Mouse (Mus musculus) midbrain, postnatal 0 days (tissue): Measurements from ENCODE around the gene Grip1. TPM values are rescaled to one million over a fixed set of nuclear protein-coding genes. Genes with fewer than 3 reads are reported as not detected.

Source experiments
- ATAC-seq: fragments of 200-750 bp; cut with Nextera tagmentation; 2 replicates; pipeline ENCODE4 v1.8.0; 2017; ENCODE audit warnings: moderate number of reproducible peaks, mild to moderate bottlenecking, moderate TSS enrichment, moderate library complexity; ENCODE audit not compliant: low FRiP score
- DNase-seq: peaks from one replicate; pipeline ENCODE4 v3.0.0-alpha.2; 2015; ENCODE audit warnings: low spot score
- H3K27ac ChIP-seq: fragments of 300-500 bp; sonication (generic); 2 replicates; pipeline ENCODE4 v1.5.1; 2014; ENCODE audit warnings: low read depth, mild to moderate bottlenecking, low read length, mixed read lengths
- H3K27me3 ChIP-seq: fragments of 300-500 bp; sonication (generic); 2 replicates; pipeline ENCODE4 v1.6.1; 2014; ENCODE audit warnings: low read length, control low read depth, mixed read lengths; ENCODE audit not compliant: insufficient read depth
- H3K36me3 ChIP-seq: fragments of 300-500 bp; sonication (generic); 2 replicates; pipeline ENCODE4 v1.6.1; 2014; ENCODE audit warnings: low read length, control low read depth, mixed read lengths; ENCODE audit not compliant: insufficient read depth
- H3K4me1 ChIP-seq: fragments of 300-500 bp; sonication (generic); 2 replicates; pipeline ENCODE4 v1.6.1; 2014; ENCODE audit warnings: mild to moderate bottlenecking, control low read depth, antibody characterized with exemption, low read length, mixed read lengths; ENCODE audit not compliant: insufficient read depth
- H3K4me2 ChIP-seq: fragments of 300-500 bp; sonication (generic); 2 replicates; pipeline ENCODE4 v1.6.1; 2014; ENCODE audit warnings: low read depth, mild to moderate bottlenecking, low read length, mixed read lengths; ENCODE audit not compliant: poor library complexity, severe bottlenecking
- H3K4me3 ChIP-seq: fragments of 300-500 bp; sonication (generic); 2 replicates; pipeline ENCODE4 v1.5.1; 2014; ENCODE audit warnings: low read depth, mild to moderate bottlenecking, low read length, moderate library complexity
- H3K9ac ChIP-seq: fragments of 300-500 bp; sonication (generic); replicated peaks from 2 replicates; pipeline ENCODE4 v1.6.1; 2014; ENCODE audit warnings: mild to moderate bottlenecking, low read length, moderate library complexity, mixed read lengths; ENCODE audit not compliant: poor library complexity, severe bottlenecking
- H3K9me3 ChIP-seq: fragments of 300-500 bp; sonication (generic); 2 replicates; pipeline ENCODE4 v1.6.1; 2016; ENCODE audit warnings: low read length, control low read depth
- CTCF ChIP-seq: IDR thresholded peaks from 2 replicates; pipeline ENCODE4 v1.5.1; 2016; ENCODE audit warnings: antibody characterized with exemption, mild to moderate bottlenecking
- WGBS: fragments of 180-500 bp; shearing (Covaris S2); extraction: QIAGEN DNeasy Blood & Tissue Kit; methylation state at CpG from one replicate; pipeline ENCODE4 v1.1.7; 2014; 5-methylcytosine and 5-hydroxymethylcytosine counted together
- polyA plus RNA-seq: library from polyadenylated mRNA; unstranded; fragments of >200 nt; fragmentation: Nextera tagmentation; extraction: Ambion mirVana; gene quantifications from 2 replicates; pipeline ENCODE4 v1.2.1, GENCODE M21; 2015
- total RNA-seq: library from RNA; depleted of rRNA; stranded (reverse); fragments of >200 nt; gene quantifications from 2 replicates; pipeline ENCODE4 v1.2.3, GENCODE M21; 2014

Gene Grip1
- total and polyA plus RNA-seq, 2 experiments from 2014 or later: 14.6 to 35.4 TPM

DNA sequence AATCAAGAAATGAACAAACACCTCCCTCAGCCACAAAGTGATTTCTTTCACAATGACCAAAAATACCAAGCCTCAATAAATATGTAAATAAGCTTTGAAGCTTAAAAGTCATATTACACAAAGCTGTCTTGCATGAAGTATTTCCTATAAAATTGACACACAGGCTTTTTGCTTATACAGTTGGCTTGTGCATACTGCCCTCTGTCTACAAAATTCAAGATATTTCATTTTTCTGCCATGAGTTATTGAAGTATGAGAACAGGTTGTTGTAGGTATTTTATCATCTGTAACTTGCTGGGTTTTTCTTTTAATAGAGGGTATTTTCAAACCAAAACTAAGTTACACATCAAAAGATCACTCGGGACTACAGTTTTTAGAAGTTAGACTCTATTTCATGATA lies 326.0 kb downstream of the Grip1 start:
- Histone ChIP-seq H3K9me3 (no peaks in the 10 kb centered on the region), H3K4me3 (no peak overlapping the region), H3K27me3 (no peaks in the 10 kb centered on the region), H3K27ac (no peak overlapping the region), H3K36me3 (no peaks in the 10 kb centered on the region), H3K4me1 (no peaks in the 10 kb centered on the region), H3K4me2 (no peak overlapping the region), H3K9ac (no peak overlapping the region)
- WGBS: 82% methylated on average over 1 of the region's 1 CpGs
- ATAC-seq: no peak
- DNase-seq: peak; percentile 35
- TF ChIP-seq CTCF: peak; percentile 76

- no peaks in the 10 kb centered on the region for H3K9me3 ChIP-seq
- H3K4me1 ChIP-seq: no peaks in the 10 kb centered on the region; the same call in 1 of the 2 replicates
- H3K4me3 ChIP-seq: no peak overlapping the region
- H3K36me3 ChIP-seq: no peaks in the 10 kb centered on the region
- WGBS: 86% methylated on average over 1 of the region's 1 CpGs
- no peaks in the 10 kb centered on the region for H3K27me3 ChIP-seq
- peak; percentile 77 for TF ChIP-seq CTCF
- DNase-seq (peak; percentile 15), ATAC-seq (no peak)
- H3K4me2 ChIP-seq: no peak overlapping the region
- no peak overlapping the region for H3K9ac ChIP-seq
- H3K27ac ChIP-seq: no peak overlapping the region
Measured at GRCm38 (mm10) chr10:119790507-119790906, 336.9 kb downstream of the Grip1 start.

DNA sequence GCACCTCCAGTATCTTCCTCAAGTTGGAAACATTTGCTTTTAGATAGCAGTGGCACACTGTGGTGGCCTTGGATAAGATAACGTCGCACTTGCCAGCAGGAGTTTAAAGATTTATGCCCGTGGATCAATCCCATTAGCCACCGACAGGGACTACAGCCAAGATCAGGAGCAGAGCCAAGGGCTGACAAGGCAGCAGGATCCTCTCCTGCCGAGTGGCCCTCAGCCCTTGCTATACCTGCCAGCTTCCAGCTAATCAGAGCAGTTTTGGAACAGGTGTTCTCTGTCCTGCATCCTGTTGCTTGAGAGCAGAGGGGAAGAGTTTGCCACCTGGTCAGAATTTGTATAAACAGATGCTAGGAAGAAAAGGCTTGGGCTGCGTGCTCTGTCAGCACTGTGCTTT lies 348.8 kb downstream of the Grip1 start:
- ATAC-seq (no peak), DNase-seq (peak; percentile 55)
- Histone ChIP-seq H3K9me3 (no peaks in the 10 kb centered on the region), H3K9ac (no peak overlapping the region), H3K4me2 (no peak overlapping the region), H3K27me3 (no peaks in the 10 kb centered on the region), H3K4me3 (no peak overlapping the region), H3K4me1 (no peaks in the 10 kb centered on the region), H3K36me3 (no peaks in the 10 kb centered on the region), H3K27ac (no peak overlapping the region)
- TF ChIP-seq CTCF: no peak
- 43% methylated on average over 6 of the region's 6 CpGs for WGBS

GRCm38 (mm10) chr10:119803633-119804422 lies 350.2 kb downstream of the Grip1 start:
- H3K27me3 ChIP-seq: no peaks in the 10 kb centered on the region
- no peak overlapping the region for H3K4me3 ChIP-seq
- no peak overlapping the region for H3K27ac ChIP-seq
- no peaks in the 10 kb centered on the region for H3K36me3 ChIP-seq
- ATAC-seq: peak; percentile 69; the same call in 1 of the 2 replicates
- H3K9me3 ChIP-seq: no peaks in the 10 kb centered on the region
- WGBS: 59% methylated on average over 13 of the region's 13 CpGs
- peak; percentile 98 for TF ChIP-seq CTCF
- H3K4me2 ChIP-seq: no peak overlapping the region
- H3K4me1 ChIP-seq: no peaks in the 10 kb centered on the region
- peak; percentile 95 for DNase-seq
- no peak overlapping the region for H3K9ac ChIP-seq

DNA sequence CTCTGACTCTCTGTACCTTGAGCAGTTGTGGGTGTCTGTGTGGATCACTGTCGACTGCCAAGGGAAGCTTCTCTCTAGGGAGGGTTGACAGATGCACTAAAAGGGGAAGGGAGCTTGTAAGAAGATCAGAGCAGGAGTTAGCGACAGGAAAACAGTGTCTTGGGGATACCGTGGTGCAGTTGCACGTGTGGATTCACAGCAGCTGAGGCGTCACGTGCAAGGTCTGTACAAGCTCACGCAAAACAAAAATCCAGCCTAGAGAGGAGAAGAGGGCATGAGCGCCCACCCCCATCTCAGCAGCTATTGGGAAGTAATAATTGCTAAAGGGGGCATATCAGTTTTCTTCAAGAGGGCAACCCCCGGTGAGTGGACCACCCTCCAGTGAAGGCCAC lies 350.8 kb downstream of the Grip1 start:
- WGBS: 81% methylated on average over 9 of the region's 9 CpGs
- H3K27me3 ChIP-seq: no peaks in the 10 kb centered on the region
- H3K9ac ChIP-seq: no peak overlapping the region
- no peak for DNase-seq
- no peaks in the 10 kb centered on the region for H3K9me3 ChIP-seq
- no peak overlapping the region for H3K4me3 ChIP-seq
- no peak for ATAC-seq
- H3K4me1 ChIP-seq: no peaks in the 10 kb centered on the region
- H3K27ac ChIP-seq: no peak overlapping the region
- no peaks in the 10 kb centered on the region for H3K36me3 ChIP-seq
- no peak for TF ChIP-seq CTCF
- no peak overlapping the region for H3K4me2 ChIP-seq

DNA sequence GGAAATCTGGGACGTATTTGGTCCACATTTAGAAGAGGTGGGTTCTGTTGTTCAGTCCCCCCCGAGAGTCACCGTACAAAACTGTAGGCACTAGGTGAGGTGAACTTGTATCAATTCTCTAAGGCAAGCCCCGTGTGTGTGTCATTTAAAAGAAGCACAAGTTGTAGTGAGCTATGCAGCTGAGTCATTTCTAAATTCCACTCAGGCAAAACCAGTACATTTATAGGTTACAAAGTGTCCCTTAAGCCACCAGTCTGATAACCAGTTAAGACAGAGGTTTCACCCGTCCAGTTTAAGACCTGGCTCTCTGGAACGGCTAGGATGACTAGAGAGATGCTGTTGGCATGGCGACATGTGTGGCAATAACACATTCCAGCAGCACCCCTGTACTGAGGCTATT lies 351.5 kb downstream of the Grip1 start:
- no peaks in the 10 kb centered on the region for H3K9me3 ChIP-seq
- no peak overlapping the region for H3K9ac ChIP-seq
- H3K4me1 ChIP-seq: no peaks in the 10 kb centered on the region
- H3K4me3 ChIP-seq: no peak overlapping the region
- no peak overlapping the region for H3K27ac ChIP-seq
- H3K4me2 ChIP-seq: no peak overlapping the region
- ATAC-seq (no peak), DNase-seq (no peak)
- no peak for TF ChIP-seq CTCF
- no peaks in the 10 kb centered on the region for H3K27me3 ChIP-seq
- no peaks in the 10 kb centered on the region for H3K36me3 ChIP-seq
- WGBS: 80% methylated on average over 7 of the region's 7 CpGs
